Mouse (Mus musculus) kidney, postnatal 0 days (tissue): ENCODE measurements around the gene Slc9a3r2. TPM values are rescaled to one million over a fixed set of nuclear protein-coding genes. Genes with fewer than 3 reads are reported as not detected.
"Not testable (repeated sequence)": the region's sequence is repeated elsewhere in the genome, so short reads cannot be mapped to it uniquely, and the experiment has no call there.

Source experiments
- ATAC-seq: fragments of 200-750 bp; cut with Nextera tagmentation; replicated peaks from 2 replicates; pipeline ENCODE4 v1.8.0; 2017; ENCODE audit warnings: low read depth, moderate number of reproducible peaks, moderate TSS enrichment, moderate library complexity; ENCODE audit not compliant: low FRiP score
- DNase-seq: peaks from one replicate; pipeline ENCODE4 v3.0.0-alpha.2; 2016; ENCODE audit warnings: low spot score
- H3K27ac ChIP-seq: fragments of 300-500 bp; sonication (generic); 2 replicates; pipeline ENCODE4 v1.5.1; 2014; ENCODE audit warnings: mild to moderate bottlenecking
- H3K27me3 ChIP-seq: fragments of 300-500 bp; sonication (generic); 2 replicates; pipeline ENCODE4 v1.6.1; 2014; ENCODE audit warnings: low read length, mixed read lengths; ENCODE audit not compliant: insufficient read depth
- H3K36me3 ChIP-seq: fragments of 300-500 bp; sonication (generic); 2 replicates; pipeline ENCODE4 v1.6.1; 2014; ENCODE audit warnings: low read length, mixed read lengths; ENCODE audit not compliant: insufficient read depth
- H3K4me1 ChIP-seq: fragments of 300-500 bp; sonication (generic); replicated peaks from 2 replicates; pipeline ENCODE4 v1.6.1; 2014; ENCODE audit warnings: antibody characterized with exemption, low read length, mixed read lengths; ENCODE audit not compliant: insufficient read depth
- H3K4me2 ChIP-seq: fragments of 300-500 bp; sonication (generic); 2 replicates; pipeline ENCODE4 v1.6.1; 2014; ENCODE audit warnings: mild to moderate bottlenecking, low read length, moderate library complexity, mixed read lengths
- H3K4me3 ChIP-seq: fragments of 300-500 bp; sonication (generic); replicated peaks from 2 replicates; pipeline ENCODE4 v1.5.1; 2014; ENCODE audit warnings: low read depth, low read length
- H3K9ac ChIP-seq: fragments of 300-500 bp; sonication (generic); 2 replicates; pipeline ENCODE4 v1.6.1; 2014; ENCODE audit warnings: low read depth, low read length
- H3K9me3 ChIP-seq: fragments of 300-500 bp; sonication (generic); replicated peaks from 2 replicates; pipeline ENCODE4 v1.6.1; 2016; ENCODE audit warnings: low read length, inconsistent platforms, mixed read lengths
- CTCF ChIP-seq: IDR thresholded peaks from 2 replicates; pipeline ENCODE4 v1.5.1; 2016; ENCODE audit warnings: antibody characterized with exemption, low read depth, mild to moderate bottlenecking, moderate library complexity
- WGBS: fragments of 180-500 bp; shearing (Covaris S2); extraction: QIAGEN DNeasy Blood & Tissue Kit; methylation state at CpG from one replicate; pipeline ENCODE4 v1.1.7; 2014; 5-methylcytosine and 5-hydroxymethylcytosine counted together
- polyA plus RNA-seq: library from polyadenylated mRNA; unstranded; fragments of >200 nt; fragmentation: Nextera tagmentation; extraction: Ambion mirVana; gene quantifications from 2 replicates; pipeline ENCODE4 v1.2.1, GENCODE M21; 2015

Gene Slc9a3r2
- polyA plus RNA-seq, 1 experiment from 2014 or later = 145 TPM

DNA sequence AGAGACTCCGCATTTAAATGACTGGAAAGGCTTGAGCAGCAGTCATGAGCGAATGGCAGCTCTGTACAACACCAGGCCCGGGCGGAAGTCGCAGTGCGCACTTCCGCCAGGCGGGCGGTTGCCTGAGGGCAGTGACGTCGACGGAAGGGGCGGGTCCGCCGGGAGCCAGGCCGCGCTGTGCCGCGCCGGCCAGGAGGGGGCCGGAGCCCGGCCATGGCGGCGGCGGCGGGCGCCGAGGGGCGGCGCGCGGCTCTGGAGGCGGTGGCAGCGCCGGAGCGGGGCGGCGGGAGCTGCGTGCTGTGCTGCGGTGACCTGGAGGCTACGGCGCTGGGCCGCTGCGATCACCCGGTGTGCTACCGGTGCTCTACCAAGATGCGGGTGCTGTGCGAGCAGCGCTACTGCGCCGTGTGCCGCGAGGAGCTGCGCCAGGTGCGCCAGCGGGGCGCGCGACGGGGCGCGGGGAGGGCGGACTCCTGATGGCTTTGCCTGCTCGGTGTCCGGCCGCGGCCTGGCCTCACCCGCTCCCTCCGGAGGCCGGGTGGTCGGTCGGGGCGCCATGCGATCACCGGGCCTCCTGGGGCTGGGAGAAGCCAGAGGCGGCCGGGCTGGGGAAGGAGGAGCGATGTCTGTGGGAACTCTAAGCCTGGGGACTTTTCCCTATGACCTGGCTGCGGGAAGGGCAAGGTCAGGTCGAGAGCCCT is 19.6 kb upstream of the Slc9a3r2 start, which contains the start of gene Zfp598:
TSS of gene Zfp598 (plus strand) at position 143 of the 701 bp plus-strand sequence.
- Histone ChIP-seq H3K9ac (peak within 1 kb of the TSS; percentile 93), H3K4me3 (peak within 1 kb of the TSS; percentile 98), H3K9me3 (no peaks in the 10 kb centered on the region), H3K4me2 (peak within 1 kb of the TSS; percentile 74), H3K4me1 (peaks cover 21% of the 10 kb centered on the region), H3K27ac (peak within 1 kb of the TSS; percentile 89), H3K27me3 (no peaks in the 10 kb centered on the region), H3K36me3 (no peaks in the 10 kb centered on the region)
- ATAC-seq (peak; percentile 97), DNase-seq (peak; percentile 98)
- peak; percentile 41 for TF ChIP-seq CTCF
- under 1% methylated on average over 68 of the region's 80 CpGs for WGBS

DNA sequence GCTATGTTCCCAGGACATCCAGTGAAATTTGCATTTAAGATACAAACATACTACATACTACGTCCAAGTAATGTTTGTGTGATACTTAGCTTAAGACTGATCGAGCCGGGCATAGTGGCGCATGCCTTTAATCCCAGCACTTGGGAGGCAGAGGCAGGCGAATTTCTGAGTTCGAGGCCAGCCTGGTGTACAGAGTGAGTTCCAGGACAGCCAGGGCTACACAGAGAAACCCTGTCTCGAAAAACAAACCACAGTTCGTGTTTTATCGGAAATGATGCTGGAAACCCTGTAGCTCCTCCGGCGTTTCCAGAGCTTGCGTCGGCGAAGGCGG is 19.1 kb upstream of the Slc9a3r2 start:
- H3K36me3 ChIP-seq, H3K9me3 ChIP-seq, H3K27me3 ChIP-seq, DNase-seq, ATAC-seq: not testable (repeated sequence)
- H3K27ac ChIP-seq = peak overlapping the region; percentile 89
- peak overlapping the region; percentile 93; the same call in 1 of the 2 replicates for H3K9ac ChIP-seq
- peak overlapping the region; percentile 98 for H3K4me3 ChIP-seq
- H3K4me2 ChIP-seq = peak overlapping the region; percentile 74
- WGBS = 10% methylated on average over 15 of the region's 15 CpGs
- peaks cover 21% of the 10 kb centered on the region for H3K4me1 ChIP-seq

DNA sequence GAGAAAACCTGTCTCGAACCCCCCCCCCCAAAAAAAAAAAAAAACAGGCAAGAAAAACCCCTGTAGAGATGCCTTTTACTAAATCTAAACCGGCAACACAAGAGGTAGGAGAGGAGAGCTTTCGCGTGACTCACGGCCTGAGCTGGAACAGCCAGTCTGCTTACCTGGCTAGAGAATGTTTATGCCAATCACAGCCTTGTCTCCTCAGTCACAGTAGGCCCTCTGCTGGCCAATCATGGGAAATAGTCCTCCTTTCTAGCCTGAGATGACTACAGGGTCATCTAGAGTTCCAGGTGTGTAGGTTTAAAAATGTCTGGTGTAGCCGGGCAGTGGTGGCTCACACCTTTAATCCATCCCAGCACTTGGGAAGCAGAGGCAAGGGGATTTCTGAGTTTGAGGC is 17.3 kb upstream of the Slc9a3r2 start:
- H3K27ac ChIP-seq = no peak overlapping the region
- H3K36me3 ChIP-seq = no peaks in the 10 kb centered on the region
- no peaks in the 10 kb centered on the region for H3K27me3 ChIP-seq
- no peak overlapping the region for H3K9ac ChIP-seq
- WGBS = 33% methylated on average over 6 of the region's 6 CpGs
- DNase-seq (peak; percentile 86), ATAC-seq (no peak; the same call in 1 of the 2 replicates)
- H3K4me1 ChIP-seq = peaks cover 20% of the 10 kb centered on the region
- H3K4me2 ChIP-seq = no peak overlapping the region
- TF ChIP-seq CTCF = peak; percentile 85
- H3K9me3 ChIP-seq = no peaks in the 10 kb centered on the region
- H3K4me3 ChIP-seq = no peak overlapping the region

DNA sequence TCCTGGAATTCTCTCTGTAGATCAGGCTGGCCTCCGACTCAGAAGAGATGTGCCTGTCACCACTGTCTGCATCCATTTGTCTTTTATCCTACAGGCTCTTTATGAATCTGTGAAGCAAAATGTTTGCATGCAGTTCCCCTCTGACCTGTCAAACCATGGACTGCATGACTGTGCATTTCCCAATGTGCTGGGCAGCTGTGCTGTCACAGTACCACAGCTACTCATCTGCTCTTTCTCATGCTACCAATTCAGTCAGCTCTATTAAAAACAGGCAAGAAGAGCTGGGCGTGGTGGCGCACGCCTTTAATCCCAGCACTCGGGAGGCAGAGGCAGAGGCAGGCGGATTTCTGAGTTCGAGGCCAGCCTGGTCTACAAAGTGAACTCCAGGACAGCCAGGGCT is 16.9 kb upstream of the Slc9a3r2 start:
- DNase-seq, ATAC-seq, H3K4me3 ChIP-seq, H3K36me3 ChIP-seq, H3K9ac ChIP-seq, H3K27me3 ChIP-seq, H3K9me3 ChIP-seq, H3K27ac ChIP-seq, H3K4me2 ChIP-seq: not testable (repeated sequence)
- 72% methylated on average over 7 of the region's 7 CpGs for WGBS
- H3K4me1 ChIP-seq = peaks cover 15% of the 10 kb centered on the region

DNA sequence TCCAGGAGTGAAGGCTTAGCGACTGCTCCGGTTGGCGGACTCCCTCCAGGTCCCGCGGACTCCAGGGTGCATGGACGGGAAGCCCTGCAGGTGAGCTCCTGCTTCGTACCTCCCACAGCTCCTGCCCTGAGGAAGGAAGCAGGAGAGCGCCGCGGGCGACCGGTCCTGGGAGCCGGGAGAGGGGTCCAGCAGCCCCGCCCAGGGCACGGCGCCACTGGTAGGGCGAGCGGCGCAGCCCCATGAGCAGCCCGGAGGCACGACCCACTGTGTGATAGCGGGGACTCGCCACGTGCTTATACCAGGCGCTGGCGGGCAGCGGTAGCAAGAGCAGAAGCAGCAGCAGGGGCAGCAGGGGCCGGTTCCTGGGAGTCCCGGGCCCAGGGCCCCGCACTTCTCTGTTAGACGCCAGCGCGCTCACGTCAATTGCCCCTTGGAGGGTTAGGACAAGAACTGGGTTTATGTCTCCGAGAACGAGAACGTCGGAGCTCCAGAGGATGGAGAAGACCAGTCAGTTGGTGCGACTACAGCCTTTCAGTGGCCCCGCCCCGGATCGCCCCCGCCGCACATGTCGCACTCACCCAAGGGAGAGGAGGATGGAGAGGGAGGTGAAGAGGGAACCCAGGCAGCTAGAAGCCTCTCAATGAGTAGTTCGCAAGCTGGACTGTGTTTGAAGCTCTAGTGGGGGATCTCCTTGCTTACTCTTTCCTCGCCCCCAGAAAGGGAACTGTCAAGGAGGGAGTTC is 8.1 kb upstream of the Slc9a3r2 start, which contains the start of gene Npw:
TSS of gene Npw (minus strand) at position 441 of the 742 bp plus-strand sequence.
- ATAC-seq (peak; percentile 52), DNase-seq (no peak)
- no peak for TF ChIP-seq CTCF
- H3K27me3 ChIP-seq = peaks cover 5% of the 10 kb centered on the region; the same call in 1 of the 2 replicates
- H3K4me1 ChIP-seq = peaks cover 10% of the 10 kb centered on the region
- H3K27ac ChIP-seq = no peak within 1 kb of the TSS
- peak within 1 kb of the TSS; percentile 34 for H3K4me3 ChIP-seq
- peak within 1 kb of the TSS; percentile 64 for H3K4me2 ChIP-seq
- H3K36me3 ChIP-seq = no peaks in the 10 kb centered on the region
- H3K9ac ChIP-seq = 0 out of 2 replicates have a peak within 1 kb of the TSS, but pooled peaks have one; percentile 9
- no peaks in the 10 kb centered on the region for H3K9me3 ChIP-seq
- 3% methylated on average over 47 of the region's 47 CpGs for WGBS

DNA sequence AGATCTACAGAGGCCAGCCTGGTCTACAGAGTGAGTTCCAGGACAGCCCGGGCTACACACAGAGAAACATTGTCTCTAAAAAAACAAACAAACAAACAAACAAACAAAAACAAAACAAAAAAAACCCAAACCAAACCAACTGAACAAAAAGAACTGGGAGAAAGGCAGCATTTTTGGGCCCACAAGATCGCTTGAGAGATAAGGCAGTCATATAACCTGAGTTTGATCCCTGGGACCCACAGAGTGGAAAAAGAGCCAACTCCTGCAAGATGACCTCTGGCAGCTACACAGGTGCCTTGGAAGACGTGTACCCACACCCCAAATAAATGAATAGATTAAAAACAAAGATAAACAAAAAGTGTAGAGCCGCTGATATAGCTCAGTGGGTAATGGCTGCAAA is 4.8 kb upstream of the Slc9a3r2 start:
- no peak for TF ChIP-seq CTCF
- no peaks in the 10 kb centered on the region for H3K9me3 ChIP-seq
- ATAC-seq = no peak
- H3K36me3 ChIP-seq = no peaks in the 10 kb centered on the region
- peaks cover 16% of the 10 kb centered on the region for H3K4me1 ChIP-seq
- H3K9ac ChIP-seq = no peak overlapping the region
- no peak overlapping the region for H3K4me2 ChIP-seq
- H3K4me3 ChIP-seq = no peak overlapping the region
- peaks cover 5% of the 10 kb centered on the region; the same call in 1 of the 2 replicates for H3K27me3 ChIP-seq
- no peak overlapping the region for H3K27ac ChIP-seq
- WGBS = 78% methylated on average over 4 of the region's 4 CpGs
- no peak for DNase-seq
